Mouse (Mus musculus) ovary, adult 10 weeks (tissue): ENCODE results near the gene Mrpl1. TPM values are rescaled to one million over a fixed set of nuclear protein-coding genes. Genes with fewer than 3 reads are reported as not detected.

Experiments
- polyA plus RNA-seq: library from polyadenylated mRNA; stranded (reverse); fragments of 350-450 nt; fragmentation: Illumina TruSeq; extraction: RNeasy Lipid Tissue Mini Kit (QIAGEN cat#74804); gene quantifications from one replicate; pipeline ENCODE4 v1.2.3, GENCODE M21; 2014

The Mrpl1 gene
- polyA plus RNA-seq = 51.3 TPM

GRCm38 (mm10) chr5:96209459-96209858 lies at the start of gene Mrpl1:
TSS of gene Mrpl1 (plus strand) at chr5:96209493.

GRCm38 (mm10) chr5:96164021-96164411 lies 45.3 kb upstream of the Mrpl1 start, which contains the start of gene Cnot6l:
TSS of gene Cnot6l (minus strand) at chr5:96164171.

Other genes with a start within 250 kb of the Mrpl1 start
- gene Cnot6l, start 45.3 kb upstream of the Mrpl1 start, polyA plus RNA-seq = 221 TPM
- 2.9 TPM for gene Fras1, start 164.5 kb downstream of the Mrpl1 start, polyA plus RNA-seq